Mouse (Mus musculus) MEL (cell line): Measurements from ENCODE around the gene Lsm14a. TPM values are rescaled to one million over a fixed set of nuclear protein-coding genes. Genes with fewer than 3 reads are reported as not detected.
A peak's percentile ranks its signal among the peaks of the same experiment; 100 is the strongest.

Experiments
- DNase-seq: peaks from one replicate; pipeline ENCODE4 v3.0.0; 2011; ENCODE audit warnings: low read depth, low spot score
- H3K27ac ChIP-seq: 2 replicates; pipeline ENCODE4 v1.5.1; 2012; ENCODE audit warnings: low read depth, mild to moderate bottlenecking, control low read depth, low read length, moderate library complexity; ENCODE audit not compliant: control insufficient read depth
- H3K27me3 ChIP-seq, 2 experiments: fragments of 150-350 bp in 1 of 2; sonication (generic) in 1 of 2; 2 replicates each; pipeline ENCODE4 v1.6.1; 2012; ENCODE audit warnings: low read length in 2 of 2, mild to moderate bottlenecking in 2 of 2, improper control_type of control experiment in 1 of 2, moderate library complexity in 1 of 2; ENCODE audit not compliant: insufficient read depth in 2 of 2, control insufficient read depth in 1 of 2
- H3K36me3 ChIP-seq, 2 experiments: 2 replicates each; pipeline ENCODE4 v1.6.1; 2012 to 2014; ENCODE audit warnings: low read length in 2 of 2, improper control_type of control experiment in 1 of 2, inconsistent platforms in 1 of 2, mild to moderate bottlenecking in 1 of 2; ENCODE audit not compliant: insufficient read depth in 2 of 2, control insufficient read depth in 1 of 2
- H3K4me1 ChIP-seq, 2 experiments: fragments of 150-350 bp in 1 of 2; sonication (generic) in 1 of 2; 2 replicates each; pipeline ENCODE4 v1.6.1; 2012; ENCODE audit warnings: low read length in 2 of 2, improper control_type of control experiment in 1 of 2, mild to moderate bottlenecking in 1 of 2; ENCODE audit not compliant: insufficient read depth in 2 of 2, control insufficient read depth in 1 of 2
- H3K4me3 ChIP-seq, 2 experiments: fragments of 150-350 bp in 1 of 2; sonication (generic) in 1 of 2; 2 replicates each; pipeline ENCODE4 v1.5.1; 2012; ENCODE audit warnings: low read depth in 2 of 2, low read length in 2 of 2, mild to moderate bottlenecking in 2 of 2, moderate library complexity in 2 of 2, control low read depth in 1 of 2, improper control_type of control experiment in 1 of 2; ENCODE audit not compliant: control insufficient read depth in 1 of 2, insufficient read depth in 1 of 2
- H3K79me2 ChIP-seq: 2 replicates; pipeline ENCODE4 v1.6.1; 2012; ENCODE audit warnings: mild to moderate bottlenecking, low read length, moderate library complexity; ENCODE audit not compliant: control insufficient read depth, poor library complexity, insufficient read depth
- H3K9ac ChIP-seq: 2 replicates; pipeline ENCODE4 v1.6.1; 2012; ENCODE audit warnings: low read depth, mild to moderate bottlenecking, control low read depth, low read length, moderate library complexity; ENCODE audit not compliant: control insufficient read depth, poor library complexity, severe bottlenecking
- H3K9me3 ChIP-seq: fragments of 150-350 bp; sonication (generic); replicated peaks from 2 replicates; pipeline ENCODE4 v1.6.1; 2012; ENCODE audit warnings: mild to moderate bottlenecking, low read length, improper control_type of control experiment, moderate library complexity; ENCODE audit not compliant: insufficient read depth
- BHLHE40 ChIP-seq: IDR thresholded peaks from 2 replicates; pipeline ENCODE4 v1.6.1; 2012; ENCODE audit warnings: low read depth, mild to moderate bottlenecking, inconsistent platforms, low read length, improper control_type of control experiment, borderline replicate concordance
- CHD1 ChIP-seq: IDR thresholded peaks from 2 replicates; pipeline ENCODE4 v1.6.1; 2012; ENCODE audit warnings: low read depth, mild to moderate bottlenecking, inconsistent platforms, low read length, improper control_type of control experiment
- CHD2 ChIP-seq: IDR thresholded peaks from 2 replicates; pipeline ENCODE4 v1.6.1; 2011; ENCODE audit warnings: low read length, improper control_type of control experiment
- CTCF ChIP-seq, 3 experiments: IDR thresholded peaks in 2 of 3; conservative IDR thresholded peaks in 1 of 3; 2 replicates each; pipeline ENCODE4 v1.5.1; 2011 to 2012; ENCODE audit warnings: low read length in 3 of 3, low read depth in 2 of 3, mild to moderate bottlenecking in 2 of 3, improper control_type of control experiment in 1 of 3, inconsistent platforms in 1 of 3, mixed read lengths in 1 of 3, moderate library complexity in 1 of 3; ENCODE audit not compliant: control insufficient read depth in 1 of 3, insufficient read depth in 1 of 3, poor library complexity in 1 of 3, severe bottlenecking in 1 of 3
- E2F4 ChIP-seq: IDR thresholded peaks from 2 replicates; pipeline ENCODE4 v1.6.1; 2011; ENCODE audit warnings: low read depth, low read length, improper control_type of control experiment, borderline replicate concordance
- ELF1 ChIP-seq: IDR thresholded peaks from 2 replicates; pipeline ENCODE4 v1.6.1; 2014; ENCODE audit warnings: low read depth, mild to moderate bottlenecking, inconsistent platforms, low read length, improper control_type of control experiment, moderate library complexity
- EP300 ChIP-seq, 2 experiments: IDR thresholded peaks; 2 replicates each; pipeline ENCODE4 v1.6.1; 2011; ENCODE audit warnings: improper control_type of control experiment in 2 of 2, low read length in 2 of 2, low read depth in 1 of 2, mild to moderate bottlenecking in 1 of 2
- ETS1 ChIP-seq: IDR thresholded peaks from 2 replicates; pipeline ENCODE4 v1.6.1; 2012; ENCODE audit warnings: low read depth, mild to moderate bottlenecking, inconsistent platforms, low read length, improper control_type of control experiment, moderate library complexity
- GATA1 ChIP-seq: IDR thresholded peaks from 2 replicates; pipeline ENCODE4 v1.6.1; 2011; ENCODE audit warnings: low read depth, low read length, improper control_type of control experiment
- MAFK ChIP-seq: IDR thresholded peaks from 2 replicates; pipeline ENCODE4 v1.6.1; 2011; ENCODE audit warnings: low read depth, mild to moderate bottlenecking, low read length, improper control_type of control experiment, borderline replicate concordance
- MAZ ChIP-seq: IDR thresholded peaks from 2 replicates; pipeline ENCODE4 v1.6.1; 2012; ENCODE audit warnings: low read depth, mild to moderate bottlenecking, inconsistent platforms, low read length, improper control_type of control experiment
- MEF2A ChIP-seq: IDR thresholded peaks from 2 replicates; pipeline ENCODE4 v1.6.1; 2014; ENCODE audit warnings: low read depth, mild to moderate bottlenecking, inconsistent platforms, low read length, improper control_type of control experiment; ENCODE audit not compliant: poor library complexity, insufficient replicate concordance, severe bottlenecking; ENCODE audit errors: extremely low read depth
- MXI1 ChIP-seq: IDR thresholded peaks from 2 replicates; pipeline ENCODE4 v1.6.1; 2011; ENCODE audit warnings: mild to moderate bottlenecking, low read depth, low read length, improper control_type of control experiment
- MYB ChIP-seq: IDR thresholded peaks from 2 replicates; pipeline ENCODE4 v1.6.1; 2011; ENCODE audit warnings: mild to moderate bottlenecking, low read depth, low read length, improper control_type of control experiment
- SIN3A ChIP-seq: IDR thresholded peaks from 2 replicates; pipeline ENCODE4 v1.6.1; 2012; ENCODE audit warnings: low read length, improper control_type of control experiment, inconsistent platforms
- TAL1 ChIP-seq: IDR thresholded peaks from 2 replicates; pipeline ENCODE4 v1.6.1; 2012; ENCODE audit warnings: mild to moderate bottlenecking, inconsistent platforms, low read length, moderate library complexity, mixed read lengths
- TBP ChIP-seq: IDR thresholded peaks from 2 replicates; pipeline ENCODE4 v1.8.0; 2011; ENCODE audit warnings: low read depth, low read length, improper control_type of control experiment
- USF2 ChIP-seq, 2 experiments: IDR thresholded peaks; 2 replicates each; pipeline ENCODE4 v1.6.1; 2011 to 2012; ENCODE audit warnings: improper control_type of control experiment in 2 of 2, low read length in 2 of 2, borderline replicate concordance in 1 of 2, inconsistent platforms in 1 of 2, low read depth in 1 of 2, mild to moderate bottlenecking in 1 of 2; ENCODE audit not compliant: insufficient read depth in 1 of 2
- ZKSCAN1 ChIP-seq: IDR thresholded peaks from 2 replicates; pipeline ENCODE4 v1.6.1; 2012; ENCODE audit warnings: low read depth, mild to moderate bottlenecking, inconsistent platforms, low read length, improper control_type of control experiment, moderate library complexity
- ZNF384 ChIP-seq: IDR thresholded peaks from 2 replicates; pipeline ENCODE4 v1.6.1; 2012; ENCODE audit warnings: low read depth, mild to moderate bottlenecking, inconsistent platforms, low read length, improper control_type of control experiment
- polyA plus RNA-seq, 2 experiments: library from polyadenylated mRNA; stranded (reverse) in 1 of 2; unstranded in 1 of 2; fragments of >175 nt in 1 of 2; fragments of >200 nt in 1 of 2; gene quantifications; 2 replicates each; pipeline versions ENCODE4 v1.2.1 to v1.2.4; 2012; ENCODE audit warnings: low replicate concordance in 2 of 2, low read depth in 1 of 2; ENCODE audit not compliant: insufficient read length in 2 of 2, insufficient read depth in 1 of 2, missing spikeins in 1 of 2
- total RNA-seq: library from RNA; depleted of rRNA; stranded (reverse); fragments of 300-350 nt; gene quantifications from 2 replicates; pipeline ENCODE4 v1.2.3, GENCODE M21; 2012

Gene Lsm14a
- total and polyA plus RNA-seq, 3 experiments: 66.4 to 371 (median 233) TPM

- no peak for TF ChIP-seq MEF2A
Measured at GRCm38 (mm10) chr7:34388445-34389276, 4.5 kb downstream of the Lsm14a start (continued).

DNA sequence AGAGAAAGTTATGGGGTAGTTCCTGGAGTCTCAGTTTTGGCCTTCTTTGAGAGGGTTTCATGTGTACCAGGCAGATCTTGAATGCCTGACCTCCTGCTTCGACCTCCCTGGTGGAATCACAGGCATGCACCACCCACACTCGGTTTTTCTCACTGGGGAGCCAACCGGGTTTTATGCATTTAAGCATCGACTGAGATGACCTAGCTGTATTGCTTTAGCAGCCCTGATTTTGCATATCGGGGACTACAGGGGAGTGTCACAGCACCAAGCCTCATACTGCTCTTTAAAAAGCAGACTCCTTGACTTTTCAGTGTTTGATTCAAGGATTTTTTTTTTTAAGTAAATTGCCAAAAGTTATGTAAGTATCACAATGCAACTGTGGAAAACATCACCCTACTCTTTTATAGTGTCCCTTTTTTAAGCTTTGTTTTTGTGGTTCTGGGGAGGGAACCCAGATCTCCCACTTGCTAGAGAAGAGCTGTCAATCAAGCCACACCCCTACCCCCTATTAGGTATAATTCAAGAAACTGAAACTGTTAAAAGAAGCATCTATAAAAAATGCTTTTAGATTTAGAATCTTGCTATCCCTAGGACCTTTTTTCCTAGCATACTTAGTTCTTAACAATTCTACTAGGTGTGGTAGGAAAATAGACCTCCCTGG lies 5.2 kb downstream of the Lsm14a start:
- peak overlapping the region; percentile 97 for H3K9ac ChIP-seq
- H3K27ac ChIP-seq: peak overlapping the region; percentile 76
- H3K4me1 ChIP-seq: peaks cover 12 to 18% of the 10 kb centered on the region in 2 experiments
- peaks cover 57% of the 10 kb centered on the region for H3K79me2 ChIP-seq
- H3K27me3 ChIP-seq: no peaks in the 10 kb centered on the region
- H3K9me3 ChIP-seq: no peaks in the 10 kb centered on the region
- H3K36me3 ChIP-seq: peaks cover 5 to 26% of the 10 kb centered on the region in 2 experiments; a peak in 3 of 4 replicates
- peak overlapping the region; percentile 89 to 97 for H3K4me3 ChIP-seq
- no peak for TF ChIP-seq MAZ
- no peak for TF ChIP-seq MAFK
- no peak for TF ChIP-seq CHD1
- TF ChIP-seq BHLHE40: no peak
- no peak for TF ChIP-seq ETS1
- TF ChIP-seq CHD2: no peak
- no peak for TF ChIP-seq ZKSCAN1
- no peak for TF ChIP-seq CTCF (IDR thresholded peaks at IDR 0.05 in 2 of 3, conservative IDR thresholded peaks at IDR 0.05 in 1 of 3; ENCODE audit: control insufficient read depth in 1 of 3, insufficient read depth in 1 of 3, low read depth in 2 of 3, low read length in 3 of 3, poor library complexity in 1 of 3, severe bottlenecking in 1 of 3)
- no peak for TF ChIP-seq E2F4
- no peak for TF ChIP-seq ELF1
- no peak for TF ChIP-seq USF2 (IDR thresholded peaks at IDR 0.05; ENCODE audit: borderline replicate concordance in 1 of 2, insufficient read depth in 1 of 2, low read depth in 1 of 2, low read length in 2 of 2)
- TF ChIP-seq ZNF384: no peak
- no peak for TF ChIP-seq TAL1
- DNase-seq: peak; percentile 51

GRCm38 (mm10) chr7:34382803-34383202 lies 10.3 kb downstream of the Lsm14a start:
- H3K36me3 ChIP-seq: peaks cover 17 to 53% of the 10 kb centered on the region in 2 experiments
- no peaks in the 10 kb centered on the region for H3K9me3 ChIP-seq
- H3K4me3 ChIP-seq: no peak overlapping the region
- TF ChIP-seq EP300 (IDR thresholded peaks at IDR 0.05; ENCODE audit: low read depth in 1 of 2, low read length in 2 of 2): peak in 1 of 2 experiments; percentile 13; a peak in 1 of 4 replicates
- TF ChIP-seq ETS1: 0 out of 2 replicates have a peak, but pooled peaks have one; percentile 17
- TF ChIP-seq GATA1: peak; percentile 40
- TF ChIP-seq MYB: no peak
- no peak for TF ChIP-seq TBP
- TF ChIP-seq MXI1: peak; percentile 56; the same call in 1 of the 2 replicates
- TF ChIP-seq SIN3A: 0 out of 2 replicates have a peak, but pooled peaks have one; percentile 14
- peaks cover 18 to 36% of the 10 kb centered on the region in 2 experiments; a peak in 3 of 4 replicates for H3K4me1 ChIP-seq
- no peak overlapping the region for H3K9ac ChIP-seq
- H3K79me2 ChIP-seq: peaks cover 64% of the 10 kb centered on the region
- peak; percentile 37 for DNase-seq
- H3K27me3 ChIP-seq: no peaks in the 10 kb centered on the region
- no peak overlapping the region for H3K27ac ChIP-seq
